Mouse (Mus musculus): Measurements from ENCODE around the gene Evl. TPM values are rescaled to one million over a fixed set of nuclear protein-coding genes. Genes with fewer than 3 reads are reported as not detected.
"Not testable (repeated sequence)": the region's sequence is repeated elsewhere in the genome, so short reads cannot be mapped to it uniquely, and the experiment has no call there.

Gene Evl
- total RNA-seq, 2 experiments from 2014 or later, result 224 to 240 TPM

DNA sequence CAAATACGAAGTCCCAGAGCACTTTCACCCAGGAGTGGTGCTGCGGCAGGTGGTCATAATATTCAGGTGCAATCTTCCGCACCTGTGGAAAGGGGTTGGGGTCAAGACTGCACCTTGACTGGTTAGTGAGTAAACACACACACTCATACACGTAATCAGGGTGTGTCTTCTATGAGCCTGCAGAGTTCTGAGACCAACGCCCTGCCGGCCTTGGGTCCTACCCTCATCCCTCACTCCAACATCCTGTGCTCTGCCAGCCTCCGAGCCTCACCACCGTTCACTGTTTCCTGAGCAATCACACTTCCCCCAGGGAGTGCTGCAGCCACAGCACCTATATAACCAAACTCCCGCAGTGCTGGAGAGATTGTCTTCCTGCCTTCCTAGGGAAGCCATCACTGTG is 136.0 kb downstream of the Evl start:
- DNase-seq (ENCODE audit: low spot score in 2 of 2), result no peak

DNA sequence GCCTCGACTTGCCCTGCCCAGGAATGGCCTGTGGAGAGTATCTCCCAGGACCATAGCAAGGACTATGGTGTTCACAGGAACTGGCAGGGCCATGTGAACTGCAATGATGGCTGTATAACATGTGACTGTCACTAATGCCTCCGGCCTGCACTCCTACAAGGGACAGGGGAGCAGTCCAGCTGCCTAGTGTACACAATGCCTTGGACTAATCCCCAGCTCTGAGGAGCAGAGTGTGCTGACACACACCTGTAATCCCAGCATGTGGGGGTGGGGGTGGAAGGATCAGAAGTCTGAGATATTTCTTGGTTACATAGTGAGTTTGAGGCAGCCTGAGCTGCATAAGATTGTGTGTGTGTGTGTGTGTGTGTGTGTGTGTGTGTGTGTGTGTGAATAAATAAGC is 139.1 kb downstream of the Evl start:
- no peak for DNase-seq (ENCODE audit: low spot score in 2 of 2)

DNA sequence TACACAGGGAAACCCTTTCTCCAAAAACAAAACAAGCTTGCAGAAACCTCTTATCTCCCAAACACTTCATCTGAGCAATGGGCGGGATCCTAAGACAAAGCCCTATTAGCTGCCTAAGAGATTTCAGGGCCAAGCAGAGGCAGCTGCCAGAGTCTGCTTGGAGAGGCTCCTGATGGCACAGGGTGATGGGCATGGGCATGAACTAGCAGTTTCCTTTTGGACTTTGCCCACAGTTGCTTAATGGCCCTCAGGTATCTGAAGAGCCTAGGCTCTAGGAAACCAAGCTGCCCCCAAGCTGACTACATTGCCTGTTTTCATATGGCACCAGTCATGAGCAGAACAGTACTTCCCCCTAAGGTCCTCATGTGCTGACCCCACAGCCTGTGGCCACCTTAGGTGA is 139.7 kb downstream of the Evl start:
- no peak for DNase-seq (ENCODE audit: low spot score in 2 of 2)

DNA sequence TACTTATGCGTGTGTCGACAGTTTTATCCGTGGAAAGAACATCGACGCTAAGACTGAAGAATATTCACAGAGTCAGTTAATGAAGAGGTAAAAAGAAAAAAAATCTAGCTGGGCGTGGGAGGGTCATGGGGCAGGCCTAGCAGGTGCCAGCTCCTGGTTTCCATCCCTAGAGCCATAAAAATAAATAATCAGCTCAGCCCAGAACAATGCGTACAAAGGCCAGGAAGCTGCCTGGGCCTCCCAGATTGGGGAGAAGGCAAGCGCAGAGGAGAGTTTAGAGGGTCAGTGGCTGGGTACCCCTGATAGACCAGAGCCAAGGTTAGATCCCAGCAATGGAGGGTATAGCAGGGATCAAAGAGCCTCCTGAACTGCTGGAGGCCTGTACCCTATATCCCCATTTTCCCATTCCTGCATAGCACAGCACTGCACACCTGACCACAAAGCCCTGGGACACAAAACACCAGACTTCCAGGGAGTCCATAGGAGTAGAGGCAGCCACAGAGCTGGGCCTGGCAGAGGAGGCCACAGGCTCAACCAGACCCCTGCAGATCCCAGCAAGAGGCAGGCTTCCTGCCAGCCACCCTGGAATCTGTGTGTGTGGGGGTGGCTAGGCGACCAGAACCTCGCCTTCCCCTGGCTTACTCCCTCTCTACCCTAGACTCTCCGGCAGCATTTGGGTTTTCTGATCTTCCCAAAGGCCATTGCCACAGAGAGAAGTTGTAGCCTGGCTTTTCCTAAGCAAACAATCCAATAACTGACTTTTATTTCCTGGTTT is 144.4 kb downstream of the Evl start:
- DNase-seq (ENCODE audit: low spot score in 2 of 2), result no peak

DNA sequence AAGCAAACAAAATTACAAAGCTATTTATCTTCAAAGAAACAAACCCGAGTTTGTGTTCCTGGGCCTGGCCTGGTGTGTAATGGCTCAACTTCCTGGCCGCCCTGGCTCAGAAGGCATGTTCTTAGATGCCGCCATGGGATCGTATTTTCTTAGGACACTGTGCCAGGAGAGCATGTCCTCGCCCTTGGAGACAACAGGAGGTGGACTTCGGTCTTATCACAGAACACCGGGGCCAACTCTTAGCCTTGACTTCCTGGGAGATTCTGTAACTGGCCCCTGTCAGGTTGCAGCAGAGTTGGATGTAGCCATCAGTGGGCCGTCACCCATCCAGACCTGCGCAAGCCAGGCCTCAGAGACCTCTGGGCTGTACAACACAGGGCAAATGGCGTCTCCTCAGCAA is 145.1 kb downstream of the Evl start:
- no peak for DNase-seq (ENCODE audit: low spot score in 2 of 2)

DNA sequence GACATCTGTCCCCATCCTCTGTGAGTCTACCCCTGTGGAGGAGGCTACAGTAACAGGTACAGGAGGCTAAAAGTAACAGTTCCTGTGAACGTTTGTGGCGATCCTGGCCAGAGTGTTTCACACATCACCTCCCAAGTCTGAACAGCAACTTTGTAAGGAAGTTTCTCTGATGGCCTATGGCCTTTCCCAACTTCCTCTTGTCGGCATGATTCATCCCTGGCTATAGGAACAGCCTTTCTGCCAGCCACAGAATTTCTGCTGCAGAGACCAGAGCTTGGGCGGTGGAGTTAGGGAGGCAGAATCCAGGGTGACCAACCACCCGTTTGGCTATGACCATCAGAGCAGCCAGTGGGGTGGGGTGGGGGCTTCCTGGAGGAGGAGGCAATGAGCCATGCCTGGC is 145.5 kb downstream of the Evl start:
- no peak for DNase-seq (ENCODE audit: low spot score in 2 of 2)

DNA sequence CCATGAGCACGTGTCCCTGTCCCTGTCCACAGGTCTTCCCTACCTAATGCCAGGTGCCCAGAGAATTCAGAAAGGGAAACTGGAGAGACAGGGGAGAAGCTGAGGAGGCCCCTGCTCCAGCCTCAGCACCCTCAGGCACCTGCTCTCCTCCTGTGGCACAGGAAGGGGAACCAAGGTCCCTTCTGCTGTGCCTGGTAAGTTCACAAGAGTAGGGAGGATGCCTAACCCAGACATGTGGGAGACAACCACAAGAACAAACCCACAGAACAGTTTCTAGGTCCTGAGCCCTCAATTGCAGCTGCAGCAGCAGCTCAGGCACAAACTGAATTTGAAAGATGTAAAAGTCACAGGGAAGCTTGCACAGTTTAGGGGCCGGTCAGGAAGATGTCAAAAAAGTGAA is 146.7 kb downstream of the Evl start:
- no peak for DNase-seq (ENCODE audit: low spot score in 2 of 2)

DNA sequence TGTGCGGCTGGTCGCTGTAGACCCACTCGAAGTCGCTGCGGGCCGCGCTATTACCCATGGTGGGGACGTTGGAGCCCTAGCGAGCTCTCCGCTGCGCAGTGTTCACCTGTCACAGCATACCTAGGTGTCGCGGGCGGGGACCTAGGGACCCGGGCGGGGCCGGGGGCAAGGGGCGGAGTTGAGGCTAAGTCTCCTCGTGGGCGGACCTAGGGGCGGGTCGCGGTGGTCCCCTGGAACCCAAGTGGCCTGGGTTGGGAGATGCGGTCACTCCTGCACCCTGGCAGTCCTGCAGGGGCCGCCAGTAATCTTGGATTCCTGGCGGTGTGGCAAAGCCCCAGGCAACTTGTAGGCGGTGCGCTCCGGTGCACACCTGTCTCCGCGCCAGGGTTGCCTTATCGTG is 147.7 kb downstream of the Evl start, which contains the start of gene Degs2:
Gene Degs2 (minus strand): TSS at position 131 of the 400 bp plus-strand sequence.
- DNase-seq (ENCODE audit: low spot score in 2 of 2), result no peak

DNA sequence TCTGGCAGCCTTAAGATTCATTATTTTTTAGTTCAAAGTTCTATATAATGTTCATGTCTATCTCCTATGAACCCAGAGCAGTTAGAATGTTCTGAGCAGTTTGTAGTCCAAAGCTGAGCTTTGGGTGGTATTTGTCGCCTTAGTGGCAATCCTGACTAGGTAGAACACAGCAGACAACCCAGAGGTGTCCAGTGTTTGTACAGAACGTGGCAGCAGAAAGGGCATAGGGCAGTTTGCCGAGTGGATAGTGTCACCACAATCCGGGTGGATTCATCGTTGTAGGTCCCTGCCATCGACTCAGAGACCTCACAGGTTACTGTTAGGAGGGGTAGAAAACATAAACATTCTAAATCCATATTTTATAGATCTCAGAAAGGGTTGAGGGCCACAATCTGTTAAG is 151.0 kb downstream of the Evl start:
- no peak for DNase-seq (ENCODE audit: low spot score in 2 of 2)

DNA sequence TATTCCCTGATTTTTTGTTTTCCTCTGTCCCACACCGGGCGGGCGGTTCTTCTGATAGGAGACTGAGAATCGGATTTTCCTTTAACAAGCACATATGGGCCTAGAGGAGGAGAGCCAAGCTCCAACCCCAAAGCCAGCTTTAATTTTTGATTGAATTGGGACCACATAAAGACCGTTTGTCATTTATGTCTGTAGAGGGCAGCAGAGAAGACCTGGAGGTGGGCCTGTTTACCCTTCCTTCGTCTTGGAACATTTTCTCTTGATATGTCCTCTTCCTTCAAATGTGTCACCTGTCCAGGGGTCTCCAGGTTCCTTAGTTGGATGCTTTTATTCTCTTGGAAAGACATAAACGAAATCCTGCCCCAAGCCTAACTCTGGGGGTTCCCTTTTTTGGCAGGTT is 151.6 kb downstream of the Evl start:
- DNase-seq (ENCODE audit: low spot score in 2 of 2), result no peak

DNA sequence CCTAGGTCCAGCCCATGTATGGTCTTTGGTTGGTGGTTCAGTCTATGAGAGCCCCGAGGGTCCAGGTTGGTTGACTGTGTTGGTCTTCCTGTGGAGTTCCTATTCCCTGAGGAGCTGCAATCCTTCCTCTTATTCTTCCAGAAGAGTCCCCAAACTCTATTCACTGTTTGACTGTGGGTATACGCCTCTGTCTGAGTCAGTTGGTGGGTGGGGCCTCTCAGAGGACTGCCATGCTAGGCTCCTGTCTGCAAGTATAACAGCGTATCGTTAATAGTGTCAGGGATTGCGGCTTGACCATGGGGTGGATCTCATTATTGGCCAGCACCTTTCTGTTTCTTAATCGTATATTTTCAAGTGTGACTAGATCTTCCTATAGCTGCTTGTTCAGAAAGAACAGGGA is 154.9 kb downstream of the Evl start:
- no peak for DNase-seq (ENCODE audit: low spot score in 2 of 2)

DNA sequence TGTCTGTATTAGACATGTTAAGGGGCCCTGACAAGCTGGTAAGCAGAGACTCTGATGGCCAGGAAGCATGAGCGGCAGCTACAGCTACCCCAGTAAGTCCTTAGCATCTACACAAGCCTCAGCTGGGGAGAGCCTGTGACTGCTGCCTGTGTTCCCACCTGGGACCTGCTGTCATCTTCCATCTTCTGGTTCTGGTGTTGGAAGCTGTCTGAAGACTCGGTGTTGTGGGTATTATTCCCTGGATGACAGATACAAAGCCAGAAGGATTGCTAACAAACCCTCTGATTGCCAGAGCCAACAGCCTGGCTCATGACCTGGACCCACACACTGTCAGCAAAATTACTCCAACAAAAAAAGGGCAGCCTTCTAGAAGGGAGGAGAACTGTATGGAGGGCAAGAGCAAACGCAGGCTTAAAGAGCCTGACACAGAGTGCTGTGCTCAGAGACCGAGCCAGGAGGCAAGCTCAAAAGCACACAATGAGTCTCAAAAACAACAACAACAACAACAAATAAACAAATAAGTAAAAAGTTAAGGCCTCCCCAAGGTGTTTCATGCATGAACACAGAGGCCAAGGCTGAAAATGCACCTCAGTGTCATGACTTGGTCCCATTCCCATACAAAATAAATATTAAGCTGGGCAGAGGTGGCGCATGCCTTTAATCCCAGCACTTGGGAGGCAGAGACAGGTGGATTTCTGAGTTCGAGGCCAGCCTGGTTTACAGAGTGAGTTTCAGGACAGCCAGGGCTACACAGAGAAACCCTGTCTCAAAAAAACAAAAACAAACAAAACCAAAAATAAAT is 155.6 kb downstream of the Evl start:
- no peak for DNase-seq (ENCODE audit: low spot score in 2 of 2)

DNA sequence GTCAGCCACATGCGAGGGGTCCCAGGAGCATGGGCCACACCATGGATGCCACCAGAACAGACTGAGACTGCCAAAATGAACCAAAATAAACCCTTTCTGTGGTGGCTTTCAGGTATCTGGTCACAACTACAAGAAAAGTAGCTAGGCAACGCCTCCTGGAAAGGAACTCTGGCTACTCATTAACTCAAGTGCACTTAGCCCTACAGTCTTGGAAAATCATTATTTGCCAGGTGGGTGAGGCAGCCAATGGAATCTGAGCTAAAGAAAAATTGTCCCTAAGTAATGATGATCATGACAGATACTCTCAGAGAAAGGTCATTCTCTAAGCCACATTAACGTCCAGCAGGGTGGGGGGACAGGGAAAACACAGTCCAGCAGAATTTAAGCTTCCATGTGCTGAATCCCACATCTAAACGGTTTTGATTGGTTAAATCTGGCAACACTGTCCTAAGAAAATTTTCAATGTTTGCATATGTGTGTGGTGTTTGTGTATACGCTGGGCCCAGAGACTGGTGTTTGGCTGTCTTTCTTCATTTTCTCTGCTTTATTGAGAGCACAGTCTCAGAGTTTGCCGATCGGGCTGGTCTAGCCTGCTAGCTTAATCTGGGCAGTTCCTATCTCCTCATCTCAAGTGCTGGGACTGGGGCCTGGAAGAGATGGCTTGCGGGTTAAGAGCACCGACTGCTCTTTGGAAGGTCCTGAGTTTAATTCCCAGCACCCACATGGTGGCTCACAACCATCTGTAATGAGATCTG is 156.5 kb downstream of the Evl start:
- DNase-seq (ENCODE audit: low spot score in 2 of 2), result no peak

DNA sequence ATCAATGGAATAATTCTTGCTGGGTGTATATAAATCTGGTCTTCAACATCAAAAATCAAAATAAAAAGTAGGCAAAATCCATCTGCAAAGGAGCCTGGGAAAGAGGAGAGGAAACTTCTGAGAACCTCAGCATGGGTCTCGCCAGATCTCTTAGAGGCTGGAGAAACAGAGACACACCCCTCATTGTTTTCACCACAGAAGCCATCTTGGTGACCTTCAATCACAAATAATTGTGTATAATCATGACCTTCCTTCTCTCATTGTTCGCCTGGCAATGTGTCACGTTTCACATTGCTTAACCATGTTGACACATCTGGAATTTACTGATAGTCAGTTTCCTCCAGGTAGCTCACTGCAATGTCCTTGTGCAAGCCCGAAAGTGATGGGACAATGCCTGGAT is 158.0 kb downstream of the Evl start:
- no peak for DNase-seq (ENCODE audit: low spot score in 2 of 2)

DNA sequence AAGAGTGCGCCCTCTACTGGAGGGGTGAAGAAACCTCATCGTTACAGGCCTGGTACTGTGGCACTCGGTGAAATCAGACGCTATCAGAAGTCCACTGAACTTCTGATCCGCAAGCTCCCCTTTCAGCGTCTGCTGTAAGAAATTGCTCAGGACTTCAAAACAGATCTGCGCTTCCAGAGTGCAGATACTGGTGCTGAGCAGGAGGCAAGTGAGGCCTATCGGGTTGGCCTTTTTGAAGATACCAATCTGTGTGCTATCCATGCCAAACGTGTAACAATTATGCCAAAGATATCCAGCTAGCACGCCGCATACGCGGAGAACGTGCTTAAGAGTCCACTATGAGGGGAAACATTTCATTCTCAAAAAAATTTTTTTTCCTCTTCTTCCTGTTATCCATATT is 159.5 kb downstream of the Evl start:
- not testable (repeated sequence) for DNase-seq (ENCODE audit: low spot score in 2 of 2)

DNA sequence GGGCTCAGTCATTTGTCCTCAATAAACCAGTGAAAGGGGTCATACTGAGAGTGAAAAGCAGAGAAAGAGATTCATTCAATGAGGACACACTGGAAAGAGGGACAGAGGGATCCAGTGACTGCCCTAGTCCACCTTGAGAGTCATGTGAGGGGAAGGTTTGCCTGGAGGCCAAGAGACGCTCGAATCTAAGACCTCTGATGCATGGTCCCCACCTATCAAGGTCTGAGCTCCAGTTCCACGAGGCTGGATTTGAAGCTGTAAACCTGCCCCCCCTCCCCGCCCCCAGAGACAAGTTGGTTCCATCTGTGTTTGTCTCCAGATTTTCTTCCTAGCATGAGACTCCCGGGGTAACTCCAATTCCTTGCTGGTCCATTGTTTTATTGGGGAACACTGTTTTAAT is 161.3 kb downstream of the Evl start:
- no peak for DNase-seq (ENCODE audit: low spot score in 2 of 2)

DNA sequence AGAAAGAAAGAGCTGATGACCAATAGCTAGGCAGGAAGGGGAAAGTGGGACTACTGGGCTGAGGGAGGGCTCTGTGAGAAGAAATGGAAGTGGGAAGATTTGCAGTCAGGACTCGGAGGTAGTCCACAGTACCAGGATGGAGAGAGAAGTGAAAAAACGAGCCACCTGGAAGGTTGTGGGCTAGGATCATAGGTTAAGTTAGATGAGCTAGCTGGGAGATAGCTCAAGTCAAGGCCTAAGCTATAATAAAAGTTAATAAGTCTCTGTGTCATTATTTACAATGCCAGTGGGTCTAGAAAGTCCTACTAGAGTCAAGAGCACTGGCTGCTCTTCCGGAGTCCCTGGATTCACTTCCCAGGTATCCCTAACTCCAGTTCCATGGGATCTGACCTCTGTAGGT is 164.0 kb downstream of the Evl start:
- DNase-seq (ENCODE audit: low spot score in 2 of 2), result no peak

DNA sequence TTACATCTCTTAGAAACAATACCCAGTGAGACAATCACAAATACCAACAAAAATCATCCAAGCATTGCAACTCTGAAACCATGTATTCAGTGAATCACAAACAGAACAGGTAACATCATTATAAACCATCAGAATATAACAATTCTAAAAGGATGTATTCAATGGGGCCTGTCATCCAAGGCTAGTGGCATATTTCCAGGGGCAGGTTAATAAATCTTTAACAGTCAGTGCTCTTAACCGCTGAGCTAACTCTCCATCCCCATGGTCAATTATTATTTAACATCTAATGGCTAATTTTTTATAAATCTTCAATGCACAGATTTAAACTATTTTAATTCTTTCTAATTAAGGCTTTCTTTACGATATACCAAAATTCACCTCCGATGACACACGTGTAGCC is 167.9 kb downstream of the Evl start:
- DNase-seq (ENCODE audit: low spot score in 2 of 2), result no peak

DNA sequence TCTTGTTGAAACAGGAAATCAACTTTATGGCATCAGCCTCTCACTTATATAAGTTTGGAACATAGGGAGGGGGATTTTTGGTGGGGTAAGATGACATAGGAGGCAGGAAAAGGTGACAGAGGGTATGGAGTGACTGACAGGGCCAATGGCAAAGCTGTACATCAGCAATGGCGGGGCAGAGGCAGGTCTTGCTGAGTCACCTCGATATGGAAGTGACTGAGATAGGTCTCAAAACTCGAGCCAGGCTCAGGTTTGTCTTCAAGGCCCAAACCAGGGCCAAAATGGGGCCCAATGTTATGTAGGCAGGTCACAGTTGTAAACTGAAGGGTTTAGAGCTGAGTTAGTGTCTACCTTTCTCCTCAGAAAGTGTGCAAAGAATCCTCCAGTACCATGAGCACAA is 169.3 kb downstream of the Evl start:
- no peak for DNase-seq (ENCODE audit: low spot score in 2 of 2)

DNA sequence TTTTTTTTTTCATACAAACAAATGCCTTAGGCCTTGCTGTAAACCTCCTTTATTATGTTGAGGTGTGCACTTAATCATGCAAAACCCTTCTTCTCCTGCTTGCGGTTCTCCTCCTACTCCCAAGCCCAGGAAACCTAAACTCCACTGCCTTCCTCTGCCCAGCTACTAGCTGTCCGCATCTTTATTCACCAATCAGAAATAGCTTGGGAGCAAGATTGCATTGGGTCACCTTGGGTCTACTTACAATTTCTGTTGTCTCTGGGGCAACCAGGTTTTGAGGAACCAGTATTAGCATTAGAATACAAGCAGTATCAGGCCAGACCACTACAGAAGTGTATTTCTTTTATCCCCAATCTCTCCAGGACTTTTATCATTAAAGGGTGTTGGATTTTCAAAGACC is 179.9 kb downstream of the Evl start:
- no peak for DNase-seq (ENCODE audit: low spot score in 2 of 2)

DNA sequence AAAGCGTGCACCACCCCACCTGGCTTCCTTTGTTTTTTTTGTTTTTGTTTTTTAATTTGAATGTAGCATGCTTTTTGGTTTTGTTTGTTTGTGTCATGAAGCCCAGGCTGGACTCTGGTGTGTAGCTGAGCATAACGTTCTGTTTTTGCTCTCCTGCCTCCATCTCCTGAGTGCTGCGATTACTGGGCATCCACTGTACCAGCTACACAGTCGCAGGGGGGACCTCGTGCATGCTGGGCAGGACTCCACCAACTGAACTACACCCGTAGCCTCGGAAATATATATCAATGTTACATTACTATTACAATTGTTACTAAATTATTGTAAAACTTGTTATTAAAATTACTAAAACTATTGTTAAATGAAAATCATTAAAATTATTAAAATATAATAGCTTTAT is 183.3 kb downstream of the Evl start:
- DNase-seq (ENCODE audit: low spot score in 2 of 2), result no peak
